Mouse (Mus musculus) limb, embryonic 15.5 days (tissue): Measurements from ENCODE around the gene Lce6a. TPM values are rescaled to one million over a fixed set of nuclear protein-coding genes. Genes with fewer than 3 reads are reported as not detected.

ENCODE experiments used
- ATAC-seq: fragments of 200-750 bp; cut with Nextera tagmentation; 2 replicates; pipeline ENCODE4 v1.8.0; 2017; ENCODE audit warnings: low read depth, moderate TSS enrichment; ENCODE audit not compliant: insufficient number of reproducible peaks, low FRiP score, low TSS enrichment
- H3K27ac ChIP-seq: fragments of 300-500 bp; sonication (generic); 2 replicates; pipeline ENCODE4 v1.5.1; 2015; ENCODE audit warnings: moderate library complexity, mild to moderate bottlenecking, inconsistent platforms
- H3K27me3 ChIP-seq: fragments of 300-500 bp; sonication (generic); 2 replicates; pipeline ENCODE4 v1.6.1; 2015; ENCODE audit warnings: inconsistent platforms
- H3K36me3 ChIP-seq: fragments of 300-500 bp; sonication (generic); 2 replicates; pipeline ENCODE4 v1.6.1; 2015; ENCODE audit warnings: inconsistent platforms
- H3K4me1 ChIP-seq: fragments of 300-500 bp; sonication (generic); 2 replicates; pipeline ENCODE4 v1.6.1; 2015; ENCODE audit warnings: inconsistent platforms
- H3K4me2 ChIP-seq: fragments of 300-500 bp; sonication (generic); 2 replicates; pipeline ENCODE4 v1.6.1; 2015; ENCODE audit warnings: mild to moderate bottlenecking, inconsistent platforms
- H3K4me3 ChIP-seq: fragments of 300-500 bp; sonication (generic); 2 replicates; pipeline ENCODE4 v1.5.1; 2015; ENCODE audit warnings: mild to moderate bottlenecking, inconsistent platforms
- H3K9ac ChIP-seq: fragments of 300-500 bp; sonication (generic); 2 replicates; pipeline ENCODE4 v1.6.1; 2015; ENCODE audit warnings: inconsistent platforms
- H3K9me3 ChIP-seq: fragments of 300-500 bp; sonication (generic); 2 replicates; pipeline ENCODE4 v1.6.1; 2016; ENCODE audit warnings: inconsistent platforms
- WGBS: fragments of 180-500 bp; shearing (Covaris S2); methylation state at CpG from one replicate; pipeline ENCODE4 v1.1.7; 2015; 5-methylcytosine and 5-hydroxymethylcytosine counted together
- polyA plus RNA-seq: library from polyadenylated mRNA; unstranded; fragments of >200 nt; fragmentation: Nextera tagmentation; extraction: Ambion mirVana; gene quantifications from 2 replicates; pipeline ENCODE4 v1.2.1, GENCODE M21; 2015

Lce6a gene
- polyA plus RNA-seq = 7.3 and 8.9 TPM in 2 replicates

DNA sequence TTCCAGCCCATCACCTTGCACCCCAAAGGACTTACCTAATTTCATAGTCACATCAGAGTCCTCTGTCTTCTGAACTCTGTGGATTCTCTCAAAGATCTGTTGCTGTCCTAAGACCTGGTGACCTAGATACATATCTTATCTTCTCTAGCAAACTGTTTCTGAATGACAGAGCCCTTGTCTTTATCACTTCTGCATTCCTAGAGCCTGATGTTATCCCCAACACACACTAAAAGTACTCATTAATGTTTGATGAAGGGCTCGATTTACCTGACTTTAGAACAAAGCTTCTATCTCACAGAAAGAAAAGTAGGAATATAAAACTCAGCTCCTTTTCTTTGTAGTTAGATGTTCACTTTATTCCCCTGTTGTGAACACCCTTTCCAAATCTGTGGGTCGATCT lies at the start of gene Lce6a:
TSS of gene Lce6a (minus strand) at position 101 of the 400 bp plus-strand sequence.
- H3K9ac ChIP-seq = no peak within 1 kb of the TSS
- no peaks in the 10 kb centered on the region for H3K4me1 ChIP-seq
- H3K36me3 ChIP-seq = no peaks in the 10 kb centered on the region
- no peaks in the 10 kb centered on the region for H3K27me3 ChIP-seq
- H3K27ac ChIP-seq = no peak within 1 kb of the TSS
- no peak within 1 kb of the TSS for H3K4me2 ChIP-seq
- ATAC-seq = no peak
- H3K4me3 ChIP-seq = no peak within 1 kb of the TSS
- H3K9me3 ChIP-seq = no peaks in the 10 kb centered on the region
- WGBS = 73% methylated on average over 2 of the region's 2 CpGs

- Histone ChIP-seq H3K27me3 (no peaks in the 10 kb centered on the region), H3K4me3 (no peak within 1 kb of the TSS), H3K4me2 (no peak within 1 kb of the TSS), H3K9ac (no peak within 1 kb of the TSS), H3K4me1 (no peaks in the 10 kb centered on the region), H3K9me3 (no peaks in the 10 kb centered on the region), H3K36me3 (no peaks in the 10 kb centered on the region), H3K27ac (no peak within 1 kb of the TSS)
- ATAC-seq = no peak
These were observed 48.8 kb upstream of the Lce6a start, which contains the start of gene Lce1a2 for GRCm38 (mm10) chr3:92670215-92670614. TSS of gene Lce1a2 (minus strand) at chr3:92670315.

- H3K4me2 ChIP-seq = no peak within 1 kb of the TSS
- no peak within 1 kb of the TSS for H3K27ac ChIP-seq
- no peaks in the 10 kb centered on the region for H3K9me3 ChIP-seq
- no peak for ATAC-seq
- H3K27me3 ChIP-seq = no peaks in the 10 kb centered on the region
- no peaks in the 10 kb centered on the region for H3K36me3 ChIP-seq
- H3K4me3 ChIP-seq = no peak within 1 kb of the TSS
- H3K4me1 ChIP-seq = no peaks in the 10 kb centered on the region
- H3K9ac ChIP-seq = no peak within 1 kb of the TSS
These were observed 35.4 kb upstream of the Lce6a start, which contains the start of gene Lce1b for GRCm38 (mm10) chr3:92656826-92657225. TSS of gene Lce1b (minus strand) at chr3:92656926.

GRCm38 (mm10) chr3:92648207-92648606 lies 26.7 kb upstream of the Lce6a start, which contains the start of gene Lce1a1:
TSS of gene Lce1a1 (minus strand) at chr3:92648307.
- no peak within 1 kb of the TSS for H3K9ac ChIP-seq
- H3K9me3 ChIP-seq = no peaks in the 10 kb centered on the region
- no peak for ATAC-seq
- no peaks in the 10 kb centered on the region for H3K27me3 ChIP-seq
- 88% methylated on average over 1 of the region's 1 CpGs for WGBS
- H3K27ac ChIP-seq = no peak within 1 kb of the TSS
- H3K4me2 ChIP-seq = no peak within 1 kb of the TSS
- no peak within 1 kb of the TSS for H3K4me3 ChIP-seq
- no peaks in the 10 kb centered on the region for H3K4me1 ChIP-seq
- no peaks in the 10 kb centered on the region for H3K36me3 ChIP-seq

DNA sequence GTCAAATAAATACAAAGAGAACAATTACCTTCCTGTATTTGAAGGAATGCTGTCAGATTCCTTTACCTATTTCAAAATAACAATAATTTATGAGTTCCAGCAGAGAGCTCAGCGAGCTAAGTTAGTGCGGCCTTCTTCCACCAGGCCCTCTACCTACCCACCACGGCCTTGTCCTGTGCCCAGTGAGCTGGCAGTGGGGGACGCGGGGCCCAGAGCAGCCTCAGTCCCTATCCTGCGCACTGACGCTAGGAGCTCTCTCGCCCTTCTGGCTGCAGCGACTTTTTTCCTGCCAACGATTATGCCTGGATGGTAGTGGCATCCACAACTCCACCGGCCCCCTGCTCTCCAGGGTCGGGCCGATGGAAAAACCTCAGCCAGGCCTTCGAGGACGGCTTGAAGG lies 18.4 kb upstream of the Lce6a start:
- no peak for ATAC-seq
- Histone ChIP-seq H3K27ac (no peak overlapping the region), H3K4me3 (no peak overlapping the region), H3K36me3 (no peaks in the 10 kb centered on the region), H3K4me2 (no peak overlapping the region), H3K9me3 (no peaks in the 10 kb centered on the region), H3K9ac (no peak overlapping the region), H3K4me1 (no peaks in the 10 kb centered on the region), H3K27me3 (no peaks in the 10 kb centered on the region)
- 88% methylated on average over 15 of the region's 15 CpGs for WGBS

DNA sequence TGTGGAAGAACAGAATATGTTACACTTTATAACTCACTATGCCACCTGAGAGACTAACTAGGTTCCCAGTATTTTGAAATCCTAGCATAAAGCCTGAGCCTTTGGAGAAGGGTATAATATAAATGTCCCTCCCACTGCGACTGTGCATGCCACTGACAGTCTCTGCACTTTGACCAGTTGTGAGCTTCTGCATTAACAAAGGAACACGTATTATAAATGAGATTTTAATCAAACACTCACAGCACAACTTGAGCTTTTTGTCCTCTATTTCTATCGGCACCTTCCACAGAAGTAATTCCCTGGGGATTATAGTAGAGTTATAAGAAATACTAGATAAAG lies 17.2 kb upstream of the Lce6a start:
- no peak overlapping the region for H3K9ac ChIP-seq
- H3K4me3 ChIP-seq = no peak overlapping the region
- 73% methylated on average over 3 of the region's 3 CpGs for WGBS
- no peaks in the 10 kb centered on the region for H3K4me1 ChIP-seq
- ATAC-seq = no peak
- no peaks in the 10 kb centered on the region for H3K9me3 ChIP-seq
- no peak overlapping the region for H3K27ac ChIP-seq
- no peak overlapping the region for H3K4me2 ChIP-seq
- H3K27me3 ChIP-seq = no peaks in the 10 kb centered on the region
- no peaks in the 10 kb centered on the region for H3K36me3 ChIP-seq

DNA sequence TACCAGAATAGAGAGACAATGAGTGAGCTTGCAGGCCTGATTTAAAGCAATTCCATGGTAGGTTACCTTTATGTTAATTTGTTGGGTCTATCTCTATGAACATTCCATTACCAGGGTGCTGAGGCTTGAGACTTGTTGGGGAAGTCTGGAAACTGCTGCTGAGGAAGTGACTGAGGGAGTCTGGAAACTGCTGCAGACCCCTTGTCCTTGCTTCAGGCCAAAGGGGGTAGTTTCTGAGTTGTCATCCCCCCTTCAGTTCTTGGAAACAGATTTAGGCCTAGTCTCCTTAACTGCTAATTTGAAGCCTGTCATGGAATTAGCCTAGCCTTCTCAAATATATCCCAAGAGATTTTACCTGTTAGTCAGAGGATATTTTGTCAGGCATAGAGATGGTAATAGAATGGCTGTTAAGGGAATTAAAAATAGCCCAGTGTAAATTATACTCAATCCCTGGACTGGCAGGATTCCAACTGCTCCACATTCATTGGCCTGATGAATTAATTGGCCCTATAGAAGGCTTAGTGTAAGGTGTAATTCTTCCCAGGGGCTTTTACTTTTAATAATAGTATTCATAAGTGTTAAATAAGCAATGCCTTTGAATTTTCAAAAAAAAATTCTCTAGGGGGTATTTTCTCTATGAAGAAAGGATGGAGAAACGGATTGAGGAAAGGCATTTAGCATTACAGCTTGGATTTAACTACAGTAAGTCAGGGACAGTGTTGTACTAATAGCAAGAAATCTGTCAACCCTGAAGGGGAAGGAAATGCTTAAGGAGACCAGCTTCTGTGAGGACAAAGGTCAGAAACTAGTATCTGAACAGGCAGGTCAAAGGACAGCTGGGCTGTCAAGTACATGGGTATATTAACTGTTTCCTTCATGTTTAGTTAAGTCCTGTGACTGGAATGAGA lies 16.5 kb upstream of the Lce6a start:
- no peaks in the 10 kb centered on the region for H3K36me3 ChIP-seq
- WGBS = 28% methylated on average over 1 of the region's 1 CpGs
- no peak overlapping the region for H3K9ac ChIP-seq
- ATAC-seq = no peak
- no peak overlapping the region for H3K4me2 ChIP-seq
- H3K27me3 ChIP-seq = no peaks in the 10 kb centered on the region
- no peak overlapping the region for H3K27ac ChIP-seq
- no peak overlapping the region for H3K4me3 ChIP-seq
- no peaks in the 10 kb centered on the region for H3K4me1 ChIP-seq
- no peaks in the 10 kb centered on the region for H3K9me3 ChIP-seq

DNA sequence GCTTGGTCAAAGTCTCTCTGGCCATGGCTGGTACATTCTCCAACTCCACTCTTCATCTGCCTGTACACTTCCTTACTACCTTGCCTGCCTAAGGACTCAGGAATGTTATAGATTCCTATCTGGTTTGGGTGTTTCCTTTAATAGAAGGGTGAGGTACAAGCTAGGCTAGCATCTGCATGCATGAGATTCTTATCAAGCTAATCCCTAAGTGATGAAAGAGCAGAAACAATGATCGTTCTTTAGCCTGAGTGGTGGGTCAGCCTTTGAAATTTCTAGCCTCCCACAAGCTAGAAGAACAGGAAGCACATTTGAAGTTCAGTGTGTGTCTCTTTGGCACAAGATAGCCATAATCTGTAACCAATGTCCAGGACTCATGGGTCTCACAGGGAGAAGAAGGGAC lies 11.7 kb downstream of the Lce6a start:
- Histone ChIP-seq H3K27ac (no peak overlapping the region), H3K27me3 (no peaks in the 10 kb centered on the region), H3K36me3 (no peaks in the 10 kb centered on the region), H3K9me3 (no peaks in the 10 kb centered on the region), H3K9ac (no peak overlapping the region), H3K4me2 (no peak overlapping the region), H3K4me3 (no peak overlapping the region), H3K4me1 (no peaks in the 10 kb centered on the region)
- ATAC-seq = no peak
- 53% methylated on average over 1 of the region's 1 CpGs for WGBS

DNA sequence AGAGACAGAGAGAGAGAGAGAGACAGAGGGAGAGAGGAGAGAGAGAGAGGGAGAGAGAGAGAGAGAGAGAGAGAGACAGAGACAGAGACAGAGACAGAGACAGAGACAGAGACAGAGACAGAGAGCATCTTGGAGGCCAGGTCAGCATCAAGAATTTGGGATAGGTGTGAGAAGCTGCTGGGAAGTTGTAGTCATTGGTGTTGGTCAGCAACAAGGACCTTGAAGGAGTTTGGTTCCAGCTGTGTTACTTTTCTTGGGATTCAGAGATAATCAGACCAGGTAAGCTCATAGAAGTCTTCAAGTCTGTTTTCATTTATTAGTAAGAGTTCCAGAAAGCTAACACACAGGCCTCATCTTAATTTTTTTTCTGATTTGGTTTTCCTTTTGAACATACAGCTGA lies 14.1 kb downstream of the Lce6a start, which contains the start of gene 2210017I01Rik:
TSS of gene 2210017I01Rik (minus strand) at position 101 of the 400 bp plus-strand sequence.
- Histone ChIP-seq H3K27me3 (no peaks in the 10 kb centered on the region), H3K9ac (no peak within 1 kb of the TSS)

GRCm38 (mm10) chr3:92602169-92602568 lies 19.3 kb downstream of the Lce6a start:
- Histone ChIP-seq H3K4me1 (no peaks in the 10 kb centered on the region), H3K27ac (no peak overlapping the region), H3K27me3 (no peaks in the 10 kb centered on the region), H3K9me3 (peaks cover 3% of the 10 kb centered on the region; the same call in 1 of the 2 replicates), H3K9ac (no peak overlapping the region), H3K4me3 (no peak overlapping the region), H3K4me2 (no peak overlapping the region), H3K36me3 (no peaks in the 10 kb centered on the region)
- no peak for ATAC-seq
- WGBS = 54% methylated on average over 1 of the region's 1 CpGs

More for the DNA sequence above, 14.1 kb downstream of the Lce6a start, which contains the start of gene 2210017I01Rik:
- H3K27ac ChIP-seq = no peak within 1 kb of the TSS
- H3K4me1 ChIP-seq = no peaks in the 10 kb centered on the region
- no peaks in the 10 kb centered on the region for H3K9me3 ChIP-seq
- ATAC-seq = no peak
- no peak within 1 kb of the TSS for H3K4me2 ChIP-seq
- H3K4me3 ChIP-seq = no peak within 1 kb of the TSS
- no peaks in the 10 kb centered on the region for H3K36me3 ChIP-seq

DNA sequence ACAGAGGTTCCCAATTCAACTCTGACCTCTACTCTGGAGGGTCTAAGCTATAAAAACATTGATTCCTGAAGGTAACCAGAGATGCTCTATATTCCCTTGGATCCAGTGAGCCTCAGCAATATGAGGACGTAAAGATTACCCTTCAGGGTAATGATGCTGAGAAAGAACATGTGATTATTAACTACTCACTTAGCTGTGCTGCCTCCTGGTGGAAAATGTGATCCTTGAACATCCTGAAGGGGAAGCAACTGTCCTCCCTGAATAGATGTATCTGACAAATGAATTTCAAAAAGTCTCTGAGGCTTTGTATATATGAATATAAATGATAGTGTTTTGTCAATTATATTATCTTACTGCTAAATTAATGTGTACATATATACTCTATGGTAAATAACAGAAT lies 21.0 kb downstream of the Lce6a start:
- H3K27ac ChIP-seq = no peak overlapping the region
- ATAC-seq = no peak
- H3K9ac ChIP-seq = no peak overlapping the region
- WGBS = 34% methylated on average over 1 of the region's 1 CpGs
- H3K9me3 ChIP-seq = peaks cover 3% of the 10 kb centered on the region; the same call in 1 of the 2 replicates
- no peaks in the 10 kb centered on the region for H3K4me1 ChIP-seq
- no peak overlapping the region for H3K4me3 ChIP-seq
- H3K36me3 ChIP-seq = no peaks in the 10 kb centered on the region
- no peak overlapping the region for H3K4me2 ChIP-seq
- no peaks in the 10 kb centered on the region for H3K27me3 ChIP-seq

- peaks cover 3% of the 10 kb centered on the region; the same call in 1 of the 2 replicates for H3K9me3 ChIP-seq
- H3K4me3 ChIP-seq = no peak overlapping the region
- H3K27me3 ChIP-seq = no peaks in the 10 kb centered on the region
- H3K36me3 ChIP-seq = no peaks in the 10 kb centered on the region
- no peak overlapping the region for H3K4me2 ChIP-seq
- H3K4me1 ChIP-seq = no peaks in the 10 kb centered on the region
- ATAC-seq = no peak
- no peak overlapping the region for H3K27ac ChIP-seq
- H3K9ac ChIP-seq = no peak overlapping the region
These were observed 21.5 kb downstream of the Lce6a start for GRCm38 (mm10) chr3:92599973-92600372.
